Mouse (Mus musculus) retina, postnatal 7 days (tissue): Measurements from ENCODE around the gene Pax1.
A peak's percentile ranks its signal among the peaks of the same experiment; 100 is the strongest.

ENCODE experiments used
- DNase-seq: peaks from one replicate; pipeline ENCODE4 v3.0.0-alpha.2; 2012; ENCODE audit warnings: low read depth, low spot score

The Pax1 gene

GRCm38 (mm10) chr2:147372947-147373666 is 11.4 kb downstream of the Pax1 start:
- DNase-seq = no peak

GRCm38 (mm10) chr2:147373667-147374007 is 11.9 kb downstream of the Pax1 start:
- no peak for DNase-seq

GRCm38 (mm10) chr2:147374245-147374644 is 12.5 kb downstream of the Pax1 start:
- DNase-seq = no peak

DNA sequence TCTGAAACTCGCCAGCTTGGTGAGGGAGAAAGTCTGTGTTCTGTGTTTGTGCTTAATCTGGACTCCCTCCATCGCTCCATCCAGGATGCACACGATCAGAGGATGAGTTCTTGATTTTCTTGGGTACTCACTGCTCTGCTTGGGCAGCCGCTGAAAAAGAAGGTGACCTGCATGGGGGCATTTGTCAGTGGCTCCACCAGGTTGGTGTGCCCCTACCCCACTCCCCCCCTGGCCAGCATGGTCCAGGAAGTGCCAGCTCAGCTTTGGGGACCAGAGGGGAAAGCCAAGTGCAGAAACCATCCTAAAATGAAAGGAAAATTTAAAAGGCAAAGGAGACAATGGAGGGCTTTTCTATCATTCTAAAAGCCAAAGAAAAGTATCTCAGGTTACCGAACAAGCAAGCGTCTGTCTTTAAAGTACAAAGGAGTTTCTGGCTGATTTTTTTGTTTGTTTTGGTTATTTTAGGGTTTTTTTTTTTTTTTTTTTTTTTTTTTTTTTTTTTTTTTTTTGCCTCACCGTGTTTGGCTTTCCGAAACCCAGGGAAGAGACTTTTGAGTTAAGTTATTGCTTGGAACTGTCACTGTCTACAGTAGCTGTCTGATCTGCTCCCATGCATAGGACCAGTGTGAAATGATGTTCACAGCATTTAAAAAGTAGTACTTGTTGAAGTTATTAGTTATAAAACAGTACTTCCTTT is 13.4 kb downstream of the Pax1 start:
- DNase-seq = no peak

- peak; percentile 32 for DNase-seq
These were observed 17.2 kb downstream of the Pax1 start for GRCm38 (mm10) chr2:147378934-147379333.

- DNase-seq = no peak
These were observed 21.6 kb downstream of the Pax1 start for GRCm38 (mm10) chr2:147383373-147383772.

- DNase-seq = no peak
These were observed 25.2 kb downstream of the Pax1 start for GRCm38 (mm10) chr2:147386949-147387348.

DNA sequence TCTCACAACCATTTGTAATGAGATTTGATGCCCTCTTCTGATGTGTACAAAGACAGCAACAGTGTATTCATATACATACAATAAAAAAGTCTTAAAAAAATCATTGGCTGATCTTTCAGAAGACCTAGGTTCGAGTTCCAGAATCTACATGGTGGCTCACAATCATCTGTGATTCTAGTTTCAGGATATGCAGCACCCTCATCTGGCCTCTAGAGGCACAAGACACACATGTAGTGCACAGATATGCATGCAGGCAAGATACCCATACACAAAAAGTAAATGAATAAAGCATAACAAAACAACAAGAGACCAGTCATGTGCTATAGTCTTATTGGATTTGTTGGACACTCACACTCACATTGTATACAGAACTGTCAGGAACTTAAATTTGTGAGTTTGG is 47.6 kb downstream of the Pax1 start:
- DNase-seq = no peak

DNA sequence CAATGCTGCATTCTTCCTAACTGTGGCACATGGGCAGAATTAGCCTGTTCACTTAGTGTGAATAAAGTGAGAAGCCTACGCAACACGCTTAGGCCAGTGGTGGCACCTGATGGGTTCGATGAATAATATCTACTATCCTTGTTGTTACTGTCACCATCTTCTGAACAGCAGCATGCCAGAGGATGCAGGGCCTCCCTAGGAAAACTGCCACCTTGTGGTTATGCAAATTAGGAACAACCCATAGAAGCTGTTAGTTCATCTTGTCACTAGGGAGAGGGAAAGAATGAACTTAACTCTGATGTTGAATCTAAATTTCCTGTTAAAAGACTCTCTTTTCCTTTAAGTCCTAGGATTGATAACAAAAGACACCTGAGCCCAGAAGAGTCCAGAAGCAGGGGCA is 53.3 kb downstream of the Pax1 start:
- no peak for DNase-seq

GRCm38 (mm10) chr2:147424582-147425255 is 63.0 kb downstream of the Pax1 start:
- no peak for DNase-seq

DNA sequence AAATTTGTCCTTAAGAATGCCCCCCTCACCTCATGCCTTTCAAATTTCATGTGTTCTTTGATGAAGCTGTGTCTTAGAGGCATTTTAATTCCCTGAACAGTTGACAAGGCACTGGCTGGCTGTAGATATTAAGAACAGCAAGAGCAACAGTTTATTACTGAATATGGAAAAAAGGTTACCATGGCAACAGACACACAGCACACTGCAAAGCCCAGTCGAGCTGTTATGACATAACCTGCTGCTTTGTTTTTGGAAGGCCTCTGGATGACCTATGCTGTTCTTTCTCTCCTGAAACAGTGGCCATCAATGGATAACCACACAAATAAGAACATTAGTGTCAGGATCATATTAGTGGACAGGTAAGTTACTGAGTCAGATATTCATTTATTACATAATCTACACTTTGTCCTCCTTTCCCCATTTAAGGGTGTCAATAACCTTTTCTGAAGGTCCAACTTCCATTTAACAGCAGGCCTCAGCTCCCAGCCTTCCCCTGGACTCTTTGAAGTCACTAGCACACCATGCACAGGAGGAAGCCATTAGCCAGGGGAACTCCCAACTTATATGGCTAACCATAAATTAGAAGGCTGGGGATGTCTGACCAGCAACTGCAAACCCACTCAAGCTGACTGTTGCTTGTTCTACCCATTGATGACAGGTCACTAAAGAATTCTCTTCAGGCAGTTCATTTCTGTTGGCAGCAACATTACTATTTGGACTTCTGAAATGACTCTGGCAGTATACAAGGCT is 68.1 kb downstream of the Pax1 start:
- no peak for DNase-seq

- no peak for DNase-seq
These were observed 71.4 kb downstream of the Pax1 start for GRCm38 (mm10) chr2:147433120-147433519.
